In genomic region chr9:21090972-21091706, GRCm38 (mm10) we compare ENCODE assay signal across 8 mouse cellular contexts. TPM values are rescaled to one million over a fixed set of nuclear protein-coding genes. Genes with fewer than 3 reads are reported as not detected.
DNase-seq lines count a peak whose midpoint lies in the region; ATAC-seq and TF ChIP-seq lines count a peak whose summit lies in the region.

No protein-coding gene starts in this region.

- no peak for DNase-seq in kidney, adult 8-10 months
- peak; percentile 20 for DNase-seq in midbrain, embryonic 10.5 days (ENCODE audit: low spot score)
- DNase-seq in natural killer cell, adult 2 months (ENCODE audit: low spot score in 2 of 2): no peak
- no peak for DNase-seq in frontal cortex, postnatal 10 days (ENCODE audit: low spot score in 2 of 2)
- DNase-seq in right cerebral cortex, postnatal 36 days (ENCODE audit: low spot score in 2 of 2): no peak

- peak overlapping the region; percentile 85 for H3K4me3 ChIP-seq in kidney, embryonic 15.5 days (replicated peaks)
- peak overlapping the region; percentile 90 for H3K4me3 ChIP-seq in cortical plate, adult 2 months (ENCODE audit: insufficient read depth, low read length)
- H3K4me3 ChIP-seq in hindbrain, embryonic 13.5 days: peak overlapping the region; percentile 66
- H3K4me3 ChIP-seq in midbrain, embryonic 10.5 days: peak overlapping the region; percentile 81

- 2% methylated on average over 24 of the region's 24 CpGs for WGBS in kidney, embryonic 15.5 days
- WGBS in hindbrain, embryonic 13.5 days: 4% methylated on average over 24 of the region's 24 CpGs
- 5% methylated on average over 24 of the region's 24 CpGs for WGBS in midbrain, embryonic 10.5 days

- no peak; the same call in 1 of the 2 replicates for TF ChIP-seq POLR2A in cortical plate, adult 2 months (IDR thresholded peaks at IDR 0.05; ENCODE audit: extremely low read depth, insufficient read depth, low read length)

- H3K4me2 ChIP-seq in kidney, embryonic 15.5 days: peak overlapping the region; percentile 75
- H3K4me2 ChIP-seq in hindbrain, embryonic 13.5 days: peak overlapping the region; percentile 84

- peaks cover 46% of the 10 kb centered on the region for H3K36me3 ChIP-seq in kidney, embryonic 15.5 days
- H3K36me3 ChIP-seq in hindbrain, embryonic 13.5 days: peaks cover 40% of the 10 kb centered on the region
- peaks cover 53% of the 10 kb centered on the region for H3K36me3 ChIP-seq in midbrain, embryonic 10.5 days

- H3K4me1 ChIP-seq in kidney, embryonic 15.5 days: peaks cover 19% of the 10 kb centered on the region
- peaks cover 5% of the 10 kb centered on the region; the same call in 1 of the 2 replicates for H3K4me1 ChIP-seq in cortical plate, adult 2 months (ENCODE audit: control insufficient read depth, insufficient read depth, low read length)
- H3K4me1 ChIP-seq in hindbrain, embryonic 13.5 days (replicated peaks): peaks cover 30% of the 10 kb centered on the region
- peaks cover 32% of the 10 kb centered on the region for H3K4me1 ChIP-seq in midbrain, embryonic 10.5 days

- H3K27me3 ChIP-seq in kidney, embryonic 15.5 days: no peaks in the 10 kb centered on the region
- no peaks in the 10 kb centered on the region for H3K27me3 ChIP-seq in hindbrain, embryonic 13.5 days
- no peaks in the 10 kb centered on the region for H3K27me3 ChIP-seq in midbrain, embryonic 10.5 days (ENCODE audit: low read depth, poor library complexity, severe bottlenecking)

- TF ChIP-seq CTCF in cortical plate, adult 2 months (IDR thresholded peaks at IDR 0.05; ENCODE audit: extremely low read depth, insufficient read depth, low read length): no peak

- no peaks in the 10 kb centered on the region for H3K9me3 ChIP-seq in kidney, embryonic 15.5 days (replicated peaks)
- no peaks in the 10 kb centered on the region for H3K9me3 ChIP-seq in hindbrain, embryonic 13.5 days
- no peaks in the 10 kb centered on the region for H3K9me3 ChIP-seq in midbrain, embryonic 10.5 days (replicated peaks)

- H3K27ac ChIP-seq in kidney, embryonic 15.5 days: peak overlapping the region; percentile 96
- H3K27ac ChIP-seq in cortical plate, adult 2 months (ENCODE audit: insufficient read depth, low read length): no peak overlapping the region
- H3K27ac ChIP-seq in hindbrain, embryonic 13.5 days: peak overlapping the region; percentile 93
- peak overlapping the region; percentile 97 for H3K27ac ChIP-seq in midbrain, embryonic 10.5 days (replicated peaks)

- ATAC-seq in kidney, embryonic 15.5 days (replicated peaks; ENCODE audit: low FRiP score): no peak; the same call in 1 of the 2 replicates
- peak; percentile 46; the same call in 1 of the 2 replicates for ATAC-seq in hindbrain, embryonic 13.5 days (ENCODE audit: low FRiP score)

- peak overlapping the region; percentile 82 for H3K9ac ChIP-seq in kidney, embryonic 15.5 days
- H3K9ac ChIP-seq in hindbrain, embryonic 13.5 days: peak overlapping the region; percentile 78

RNA-seq across cellular contexts. Expression of gene Gm38431, which starts 0.7 kb away (rescaled TPM):
- polyA plus RNA-seq in kidney, embryonic 15.5 days (2015; fragmentation: Nextera tagmentation; extraction: Ambion mirVana): 2.2 and 3.0 TPM in 2 replicates
- 2.3 and 3.0 TPM in 2 replicates for polyA plus RNA-seq in cortical plate, adult 2 months (2012; rRNA removed)
- 0.92 and 2.8 TPM in 2 replicates for polyA plus RNA-seq in hindbrain, embryonic 13.5 days (2015; fragmentation: Nextera tagmentation; extraction: Ambion mirVana)
- 3.4 and 3.9 TPM in 2 replicates for polyA plus RNA-seq in midbrain, embryonic 10.5 days (2016; fragmentation: Nextera tagmentation; extraction: Ambion mirVana)

RNA-seq across cellular contexts. Expression of gene Raver1, which starts 0.7 kb away (rescaled TPM):
- polyA plus RNA-seq in kidney, embryonic 15.5 days (2015; fragmentation: Nextera tagmentation; extraction: Ambion mirVana): 67.9 and 76.3 TPM in 2 replicates
- 24.3 and 26.1 TPM in 2 replicates for polyA plus RNA-seq in cortical plate, adult 2 months (2012; rRNA removed)
- polyA plus RNA-seq in hindbrain, embryonic 13.5 days (2015; fragmentation: Nextera tagmentation; extraction: Ambion mirVana): 28.3 and 32.5 TPM in 2 replicates
- 95.4 and 102 TPM in 2 replicates for polyA plus RNA-seq in midbrain, embryonic 10.5 days (2016; fragmentation: Nextera tagmentation; extraction: Ambion mirVana)

RNA-seq across cellular contexts. Expression of gene Fdx1l, which starts 17.7 kb away (rescaled TPM):
- polyA plus RNA-seq in kidney, embryonic 15.5 days (2015; fragmentation: Nextera tagmentation; extraction: Ambion mirVana): 53.9 and 61.0 TPM in 2 replicates
- polyA plus RNA-seq in cortical plate, adult 2 months (2012; rRNA removed): 157 and 160 TPM in 2 replicates
- 57.3 and 63.1 TPM in 2 replicates for polyA plus RNA-seq in hindbrain, embryonic 13.5 days (2015; fragmentation: Nextera tagmentation; extraction: Ambion mirVana)
- polyA plus RNA-seq in midbrain, embryonic 10.5 days (2016; fragmentation: Nextera tagmentation; extraction: Ambion mirVana): 57.1 and 66.7 TPM in 2 replicates

RNA-seq across cellular contexts. Expression of gene Gm49373, which starts 18.2 kb away (rescaled TPM):
- polyA plus RNA-seq in kidney, embryonic 15.5 days (2015; fragmentation: Nextera tagmentation; extraction: Ambion mirVana): 0.45 and 0.86 TPM in 2 replicates
- 2.4 and 2.7 TPM in 2 replicates for polyA plus RNA-seq in cortical plate, adult 2 months (2012; rRNA removed)
- 1.9 and 2.4 TPM in 2 replicates for polyA plus RNA-seq in hindbrain, embryonic 13.5 days (2015; fragmentation: Nextera tagmentation; extraction: Ambion mirVana)
- polyA plus RNA-seq in midbrain, embryonic 10.5 days (2016; fragmentation: Nextera tagmentation; extraction: Ambion mirVana): 1.0 and 1.3 TPM in 2 replicates

RNA-seq across cellular contexts. Expression of gene Zglp1, which starts 24.2 kb away (rescaled TPM):
- 1.6 and 1.8 TPM in 2 replicates for polyA plus RNA-seq in kidney, embryonic 15.5 days (2015; fragmentation: Nextera tagmentation; extraction: Ambion mirVana)
- 1.8 and 2.1 TPM in 2 replicates for polyA plus RNA-seq in cortical plate, adult 2 months (2012; rRNA removed)
- polyA plus RNA-seq in hindbrain, embryonic 13.5 days (2015; fragmentation: Nextera tagmentation; extraction: Ambion mirVana): 0.92 and 1.9 TPM in 2 replicates
- polyA plus RNA-seq in midbrain, embryonic 10.5 days (2016; fragmentation: Nextera tagmentation; extraction: Ambion mirVana): 0.91 and 1.2 TPM in 2 replicates
